ENCODE assay signal across 28 mouse cellular contexts in genomic region chr13:119991917-119992496, GRCm38 (mm10). TPM values are rescaled to one million over a fixed set of nuclear protein-coding genes. Genes with fewer than 3 reads are reported as not detected.
DNase-seq lines count a peak whose midpoint lies in the region; ATAC-seq and TF ChIP-seq lines count a peak whose summit lies in the region.
"Not testable (repeated sequence)": the region's sequence is repeated elsewhere in the genome, so short reads cannot be mapped to it uniquely, and the experiment has no call there.
"Had no signal": no experiment of that assay in that cellular context is flagged by ENCODE, and none has a peak within 500 bp of the region (broad histone marks: within the 10 kb centered on the region; RNA-seq: fewer than 3 reads in every experiment).

No protein-coding gene starts in this region.

- WGBS in forebrain, postnatal 0 days: no CpG with 5 or more reads among the region's 10 CpGs
- WGBS in midbrain, embryonic 11.5 days: no CpG with 5 or more reads among the region's 10 CpGs
- no CpG with 5 or more reads among the region's 10 CpGs for WGBS in neural tube, embryonic 12.5 days

- not testable (repeated sequence) for H3K4me2 ChIP-seq in forebrain, postnatal 0 days (ENCODE audit: low read depth); midbrain, embryonic 11.5 days; neural tube, embryonic 12.5 days (replicated peaks)

- H3K4me3 ChIP-seq in forebrain, postnatal 0 days (ENCODE audit: low read depth, low read length); midbrain, embryonic 11.5 days (ENCODE audit: low read depth, low read length); neural tube, embryonic 12.5 days: not testable (repeated sequence)

- H3K27me3 ChIP-seq in forebrain, postnatal 0 days (ENCODE audit: insufficient read depth, low read length); midbrain, embryonic 11.5 days (ENCODE audit: control insufficient read depth, insufficient read depth, low read length); neural tube, embryonic 12.5 days (replicated peaks): not testable (repeated sequence)

- H3K9ac ChIP-seq in forebrain, postnatal 0 days; midbrain, embryonic 11.5 days (ENCODE audit: low read length); neural tube, embryonic 12.5 days: not testable (repeated sequence)

- TF ChIP-seq CTCF in forebrain, postnatal 0 days (IDR thresholded peaks at IDR 0.05; ENCODE audit: low read depth): not testable (repeated sequence)

- H3K36me3 ChIP-seq in forebrain, postnatal 0 days (ENCODE audit: insufficient read depth); midbrain, embryonic 11.5 days (ENCODE audit: control insufficient read depth, insufficient read depth, low read length); neural tube, embryonic 12.5 days: not testable (repeated sequence)

- not testable (repeated sequence) for H3K9me3 ChIP-seq in forebrain, postnatal 0 days (ENCODE audit: low read length); midbrain, embryonic 11.5 days (ENCODE audit: control insufficient read depth, low read length); neural tube, embryonic 12.5 days

- not testable (repeated sequence) for DNase-seq in forebrain, postnatal 0 days; midbrain, embryonic 11.5 days (ENCODE audit: low spot score, missing footprints)

- not testable (repeated sequence) for H3K27ac ChIP-seq in forebrain, postnatal 0 days (ENCODE audit: low read depth, low read length); midbrain, embryonic 11.5 days (ENCODE audit: low read depth, low read length); neural tube, embryonic 12.5 days

- peak; percentile 91 for ATAC-seq in common myeloid progenitor, adult 5-6 weeks (replicated peaks; ENCODE audit: low read depth, poor library complexity, severe bottlenecking)
- peak; percentile 18; the same call in 1 of the 2 replicates for ATAC-seq in forebrain, postnatal 0 days
- ATAC-seq in hematopoietic stem cell, adult 5-6 weeks (replicated peaks in 1 of 2; ENCODE audit: insufficient read depth in 1 of 2, low FRiP score in 2 of 2, low TSS enrichment in 1 of 2, low read depth in 1 of 2, poor library complexity in 2 of 2, severe bottlenecking in 2 of 2): peak; percentile 77 to 84
- peak; percentile 94 for ATAC-seq in megakaryocyte, adult 5-6 weeks (ENCODE audit: poor library complexity, severe bottlenecking)
- ATAC-seq in midbrain, embryonic 11.5 days (ENCODE audit: low FRiP score): peak; percentile 58
- peak; percentile 37; the same call in 1 of the 2 replicates for ATAC-seq in neural tube, embryonic 12.5 days (ENCODE audit: low FRiP score, low read depth)

- not testable (repeated sequence) for H3K4me1 ChIP-seq in forebrain, postnatal 0 days (ENCODE audit: insufficient read depth); midbrain, embryonic 11.5 days (ENCODE audit: control insufficient read depth, insufficient read depth, low read length); neural tube, embryonic 12.5 days

RNA-seq across cellular contexts. Expression of gene Gm36079, which starts 34.8 kb away (rescaled TPM):
- total RNA-seq in common myeloid progenitor, adult 5-6 weeks (2017): not detected in 2 replicates
- not detected in 2 replicates for total RNA-seq in forebrain, postnatal 0 days (2014; rRNA removed)
- not detected in 2 replicates for polyA plus RNA-seq in forebrain, postnatal 0 days (2015; fragmentation: Nextera tagmentation; extraction: Ambion mirVana)
- not detected in 2 replicates for total RNA-seq in hematopoietic stem cell, adult 5-6 weeks (2017)
- not detected in 2 replicates for total RNA-seq in megakaryocyte, adult 5-6 weeks (2015)
- total RNA-seq in megakaryocyte, adult 5-6 weeks (2017): 0.49 TPM in 1 of 2 replicates, not detected in the other
- polyA plus RNA-seq in midbrain, embryonic 11.5 days (2014; fragmentation: Nextera tagmentation; extraction: Ambion mirVana): not detected in 2 replicates
- polyA plus RNA-seq in neural tube, embryonic 12.5 days (2016; fragmentation: Nextera tagmentation; extraction: Ambion mirVana): not detected in 2 replicates
- total RNA-seq: adrenal gland, adult 2 months; adrenal gland, postnatal 14 days; adrenal gland, postnatal 4 days; gastrocnemius, adult 18-20 months; gastrocnemius, postnatal 10 days; gastrocnemius, postnatal 36 days; heart, adult 8-10 months; heart, postnatal 25 days; MEL had no signal
- polyA plus RNA-seq: cerebellum, adult 2 months; cortical plate, adult 2 months; embryonic facial prominence, embryonic 10.5 days; embryonic facial prominence, embryonic 13.5 days; forebrain, embryonic 11.5 days; forebrain, embryonic 14.5 days; heart, embryonic 11.5 days; heart, embryonic 14.5 days; heart, postnatal 0 days; hindbrain, embryonic 10.5 days; hindbrain, embryonic 13.5 days; hindbrain, embryonic 16.5 days; intestine, embryonic 16.5 days had no signal

RNA-seq across cellular contexts. Expression of gene B020031M17Rik, which starts 41.4 kb away (rescaled TPM):
- not detected in 2 replicates for total RNA-seq in common myeloid progenitor, adult 5-6 weeks (2017)
- total RNA-seq in forebrain, postnatal 0 days (2014; rRNA removed): not detected in 2 replicates
- polyA plus RNA-seq in forebrain, postnatal 0 days (2015; fragmentation: Nextera tagmentation; extraction: Ambion mirVana): not detected in 2 replicates
- total RNA-seq in hematopoietic stem cell, adult 5-6 weeks (2017): not detected in 2 replicates
- not detected in 2 replicates for total RNA-seq in megakaryocyte, adult 5-6 weeks (2015)
- total RNA-seq in megakaryocyte, adult 5-6 weeks (2017): not detected in 2 replicates
- polyA plus RNA-seq in midbrain, embryonic 11.5 days (2014; fragmentation: Nextera tagmentation; extraction: Ambion mirVana): not detected in 2 replicates
- polyA plus RNA-seq in neural tube, embryonic 12.5 days (2016; fragmentation: Nextera tagmentation; extraction: Ambion mirVana): not detected in 2 replicates
- total RNA-seq: adrenal gland, adult 2 months; adrenal gland, postnatal 14 days; adrenal gland, postnatal 4 days; gastrocnemius, adult 18-20 months; gastrocnemius, postnatal 10 days; gastrocnemius, postnatal 36 days; heart, adult 8-10 months; heart, postnatal 25 days; MEL had no signal
- polyA plus RNA-seq: adrenal gland, adult 2 months; cerebellum, adult 2 months; cortical plate, adult 2 months; embryonic facial prominence, embryonic 10.5 days; embryonic facial prominence, embryonic 13.5 days; forebrain, embryonic 11.5 days; forebrain, embryonic 14.5 days; heart, embryonic 11.5 days; heart, embryonic 14.5 days; heart, postnatal 0 days; hindbrain, embryonic 10.5 days; hindbrain, embryonic 13.5 days; hindbrain, embryonic 16.5 days; intestine, embryonic 16.5 days had no signal

RNA-seq across cellular contexts. Expression of gene Gm21188, which starts 60.0 kb away (rescaled TPM):
- 1.7 and 2.2 TPM in 2 replicates for total RNA-seq in common myeloid progenitor, adult 5-6 weeks (2017)
- total RNA-seq in forebrain, postnatal 0 days (2014; rRNA removed): 0.15 TPM in 1 of 2 replicates, not detected in the other
- not detected in 2 replicates for polyA plus RNA-seq in forebrain, postnatal 0 days (2015; fragmentation: Nextera tagmentation; extraction: Ambion mirVana)
- total RNA-seq in hematopoietic stem cell, adult 5-6 weeks (2017): 3.9 and 8.6 TPM in 2 replicates
- 248 and 273 TPM in 2 replicates for total RNA-seq in megakaryocyte, adult 5-6 weeks (2015)
- 152 and 161 TPM in 2 replicates for total RNA-seq in megakaryocyte, adult 5-6 weeks (2017)
- polyA plus RNA-seq in midbrain, embryonic 11.5 days (2014; fragmentation: Nextera tagmentation; extraction: Ambion mirVana): not detected in 2 replicates
- not detected in 2 replicates for polyA plus RNA-seq in neural tube, embryonic 12.5 days (2016; fragmentation: Nextera tagmentation; extraction: Ambion mirVana)
- total RNA-seq: adrenal gland, adult 2 months; MEL had no signal
- polyA plus RNA-seq: adrenal gland, adult 2 months; cerebellum, adult 2 months; cortical plate, adult 2 months; embryonic facial prominence, embryonic 10.5 days; embryonic facial prominence, embryonic 13.5 days; forebrain, embryonic 11.5 days; forebrain, embryonic 14.5 days; heart, embryonic 11.5 days; heart, embryonic 14.5 days; hindbrain, embryonic 10.5 days; hindbrain, embryonic 13.5 days; hindbrain, embryonic 16.5 days; intestine, embryonic 16.5 days had no signal

Comparison
In these comparisons a context has a peak if more than half of its experiments do, and no peak if none do; other contexts are left out.
1. ATAC-seq: peak in every context shown above with its lines; median percentile 94 in megakaryocyte, adult 5-6 weeks; 91 in common myeloid progenitor, adult 5-6 weeks; 80 in hematopoietic stem cell, adult 5-6 weeks; 58 in midbrain, embryonic 11.5 days; 37 in neural tube, embryonic 12.5 days; 18 in forebrain, postnatal 0 days.
2. RNA of gene Gm21188, which starts 60.0 kb away (total RNA-seq): 152 to 273 TPM in megakaryocyte, adult 5-6 weeks; 3.9 to 8.6 TPM in hematopoietic stem cell, adult 5-6 weeks, 1.7 to 2.2 TPM in common myeloid progenitor, adult 5-6 weeks and 0.15 TPM in forebrain, postnatal 0 days; every median in the first group is over 10 times any median in the second.